Comparison of ENCODE assay signal across 25 mouse cellular contexts in genomic region chr8:128538378-128538777, GRCm38 (mm10).
"Had no signal": no experiment of that assay in that cellular context is flagged by ENCODE, and none has a peak within 500 bp of the region (broad histone marks: within the 10 kb centered on the region; RNA-seq: fewer than 3 reads in every experiment).

No protein-coding gene starts in this region.

- H3K36me3 ChIP-seq: heart, embryonic 10.5 days; heart, embryonic 12.5 days; hindbrain, embryonic 13.5 days; hindbrain, embryonic 15.5 days; intestine, embryonic 15.5 days; limb, embryonic 10.5 days; limb, embryonic 12.5 days; liver, embryonic 13.5 days; liver, embryonic 15.5 days had no signal

- H3K4me3 ChIP-seq: heart, embryonic 10.5 days; heart, embryonic 12.5 days; hindbrain, embryonic 13.5 days; hindbrain, embryonic 15.5 days; intestine, embryonic 15.5 days; layer of hippocampus, adult 2 months; left cerebral cortex, adult 2 months; limb, embryonic 10.5 days; limb, embryonic 12.5 days; liver, embryonic 13.5 days; liver, embryonic 15.5 days had no signal

- H3K9ac ChIP-seq: heart, embryonic 12.5 days; hindbrain, embryonic 13.5 days; hindbrain, embryonic 15.5 days; intestine, embryonic 15.5 days; limb, embryonic 12.5 days; liver, embryonic 13.5 days; liver, embryonic 15.5 days had no signal

- ATAC-seq: inflammation-experienced regulatory T-cells, adult 6 months; intestine, embryonic 15.5 days had no signal

- H3K27ac ChIP-seq: heart, embryonic 10.5 days; hindbrain, embryonic 13.5 days; hindbrain, embryonic 15.5 days; intestine, embryonic 15.5 days; layer of hippocampus, adult 2 months; left cerebral cortex, adult 2 months; limb, embryonic 10.5 days; limb, embryonic 12.5 days; liver, embryonic 13.5 days; liver, embryonic 15.5 days had no signal

- H3K4me1 ChIP-seq: heart, embryonic 10.5 days; heart, embryonic 12.5 days; intestine, embryonic 15.5 days; limb, embryonic 10.5 days; limb, embryonic 12.5 days; liver, embryonic 13.5 days; liver, embryonic 15.5 days had no signal

- DNase-seq: gastrocnemius, postnatal 14 days; gastrocnemius, postnatal 36 days; heart, adult 18-20 months; heart, postnatal 10 days; heart, postnatal 36 days; kidney, adult 11 months; kidney, adult 2 months; kidney, adult 9 months; kidney, postnatal 10 days; kidney, postnatal 25 days; kidney, postnatal 4 days; liver; liver, embryonic 13.5 days had no signal

- H3K9me3 ChIP-seq: heart, embryonic 10.5 days; heart, embryonic 12.5 days; hindbrain, embryonic 13.5 days; hindbrain, embryonic 15.5 days; intestine, embryonic 15.5 days; limb, embryonic 10.5 days; limb, embryonic 12.5 days; liver, embryonic 13.5 days; liver, embryonic 15.5 days had no signal

- H3K27me3 ChIP-seq: heart, embryonic 12.5 days; hindbrain, embryonic 13.5 days; hindbrain, embryonic 15.5 days; intestine, embryonic 15.5 days; limb, embryonic 12.5 days; liver, embryonic 13.5 days; liver, embryonic 15.5 days had no signal

- H3K4me2 ChIP-seq: heart, embryonic 12.5 days; hindbrain, embryonic 13.5 days; hindbrain, embryonic 15.5 days; intestine, embryonic 15.5 days; limb, embryonic 12.5 days; liver, embryonic 11.5 days; liver, embryonic 13.5 days; liver, embryonic 15.5 days had no signal
